In the genomic region with DNA sequence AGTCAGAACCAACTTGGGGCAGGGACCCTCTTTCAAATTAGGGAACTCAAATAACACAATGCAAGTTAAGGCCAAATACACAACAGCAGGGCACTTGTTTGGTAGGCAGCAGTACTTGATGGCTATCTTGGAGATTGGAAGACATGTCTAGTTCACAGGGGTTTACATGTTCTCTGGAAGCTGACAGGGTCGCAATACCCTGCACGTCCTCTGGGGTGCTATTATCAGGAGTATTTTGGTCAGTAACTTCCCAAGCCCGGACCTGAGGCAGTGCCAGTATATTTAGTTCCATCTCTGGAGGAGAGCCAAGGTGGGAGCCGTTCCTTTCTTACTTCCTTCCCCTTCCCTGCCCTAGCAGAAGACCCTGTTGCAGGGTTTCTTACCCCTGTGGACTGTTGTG, we compare ENCODE assay signal across 10 mouse cellular contexts.
A peak's percentile ranks its signal among the peaks of the same experiment; 100 is the strongest.
DNase-seq lines count a peak whose midpoint lies in the region; ATAC-seq and TF ChIP-seq lines count a peak whose summit lies in the region.
"Had no signal": no experiment of that assay in that cellular context is flagged by ENCODE, and none has a peak within 500 bp of the region (broad histone marks: within the 10 kb centered on the region; RNA-seq: fewer than 3 reads in every experiment).

No protein-coding gene starts in this region.

- no peaks in the 10 kb centered on the region for H3K9me3 ChIP-seq in kidney, embryonic 16.5 days (ENCODE audit: low read length)
- no peaks in the 10 kb centered on the region for H3K9me3 ChIP-seq in heart, embryonic 12.5 days (replicated peaks)
- H3K9me3 ChIP-seq: heart, embryonic 13.5 days; stomach, embryonic 15.5 days had no signal

- peak; percentile 35; the same call in 1 of the 2 replicates for TF ChIP-seq CTCF in kidney, adult 2 months (conservative IDR thresholded peaks at IDR 0.05; ENCODE audit: insufficient read depth, insufficient read length, low read depth, low read length)
- TF ChIP-seq CTCF in thymus, adult 2 months (IDR thresholded peaks at IDR 0.05; ENCODE audit: borderline replicate concordance, control insufficient read depth, extremely low read depth, insufficient read depth, low read length, poor library complexity), result peak; percentile 22; the same call in 1 of the 2 replicates

- no peak for DNase-seq in kidney, adult 2 months
- DNase-seq in thymus, adult 2 months, result peak; percentile 11
- DNase-seq in thymus, postnatal 36 days, result no peak
- DNase-seq in embryo, embryonic 11 days, result peak; percentile 35
- DNase-seq in splenic B cell, adult 2 months (ENCODE audit: low read depth, low spot score), result peak; percentile 19
- DNase-seq in urinary bladder, postnatal 10 days (ENCODE audit: low spot score), result no peak

- TF ChIP-seq POLR2A in kidney, adult 2 months (IDR thresholded peaks at IDR 0.05; ENCODE audit: low read depth, low read length), result no peak
- TF ChIP-seq POLR2A in thymus, adult 2 months (IDR thresholded peaks at IDR 0.05; ENCODE audit: control insufficient read depth, extremely low read depth, insufficient read depth, low read length, poor library complexity), result no peak

- peaks cover 2% of the 10 kb centered on the region; the same call in 1 of the 2 replicates for H3K4me1 ChIP-seq in kidney, adult 2 months (ENCODE audit: control insufficient read depth, insufficient read depth, low read length)
- H3K4me1 ChIP-seq in kidney, embryonic 16.5 days (ENCODE audit: insufficient read depth, low read length), result no peaks in the 10 kb centered on the region
- H3K4me1 ChIP-seq in thymus, adult 2 months (replicated peaks; ENCODE audit: control insufficient read depth, insufficient read depth, low read length), result no peaks in the 10 kb centered on the region
- H3K4me1 ChIP-seq in heart, embryonic 12.5 days (replicated peaks), result peaks cover 15% of the 10 kb centered on the region
- H3K4me1 ChIP-seq: stomach, embryonic 15.5 days had no signal

- no peaks in the 10 kb centered on the region; the same call in none of the 2 replicates for H3K36me3 ChIP-seq in kidney, adult 2 months (ENCODE audit: control insufficient read depth, insufficient read depth, low read length)
- H3K36me3 ChIP-seq in kidney, embryonic 16.5 days (ENCODE audit: insufficient read depth, low read length), result peaks cover 87% of the 10 kb centered on the region
- H3K36me3 ChIP-seq in thymus, adult 2 months (ENCODE audit: control insufficient read depth, insufficient read depth, low read length), result peaks cover 72% of the 10 kb centered on the region
- H3K36me3 ChIP-seq in splenic B cell, adult 2 months (ENCODE audit: control insufficient read depth, insufficient read depth, low read length, poor library complexity, severe bottlenecking), result peaks cover 12% of the 10 kb centered on the region
- peaks cover 97% of the 10 kb centered on the region for H3K36me3 ChIP-seq in heart, embryonic 12.5 days

- H3K9ac ChIP-seq in kidney, embryonic 16.5 days (replicated peaks; ENCODE audit: low read length), result no peak overlapping the region
- no peak overlapping the region for H3K9ac ChIP-seq in heart, embryonic 12.5 days
- H3K9ac ChIP-seq: heart, embryonic 13.5 days; stomach, embryonic 15.5 days had no signal

- no peak overlapping the region for H3K27ac ChIP-seq in kidney, adult 2 months (ENCODE audit: insufficient read depth, low read depth, low read length)
- H3K27ac ChIP-seq in kidney, embryonic 16.5 days (ENCODE audit: low read length), result no peak overlapping the region
- H3K27ac ChIP-seq in thymus, adult 2 months (ENCODE audit: control insufficient read depth, insufficient read depth, low read length), result no peak overlapping the region
- H3K27ac ChIP-seq in heart, embryonic 12.5 days (ENCODE audit: poor library complexity, severe bottlenecking), result no peak overlapping the region
- H3K27ac ChIP-seq: heart, embryonic 13.5 days; stomach, embryonic 15.5 days had no signal

- no peak overlapping the region for H3K4me2 ChIP-seq in kidney, embryonic 16.5 days (replicated peaks; ENCODE audit: low read depth, low read length)
- no peak overlapping the region for H3K4me2 ChIP-seq in heart, embryonic 12.5 days
- H3K4me2 ChIP-seq: heart, embryonic 13.5 days; stomach, embryonic 15.5 days had no signal

- ATAC-seq in kidney, embryonic 16.5 days (ENCODE audit: low FRiP score, low TSS enrichment), result no peak
- no peak for ATAC-seq in heart, embryonic 12.5 days (ENCODE audit: insufficient number of reproducible peaks, low FRiP score)

- WGBS in kidney, adult 2 months, result 44% methylated on average over 4 of the region's 4 CpGs
- 71% methylated on average over 4 of the region's 4 CpGs for WGBS in kidney, embryonic 16.5 days
- 75% methylated on average over 4 of the region's 4 CpGs for WGBS in thymus, adult 2 months
- 51% methylated on average over 4 of the region's 4 CpGs for WGBS in heart, embryonic 12.5 days

- no peaks in the 10 kb centered on the region for H3K27me3 ChIP-seq in kidney, adult 2 months (replicated peaks; ENCODE audit: control insufficient read depth, insufficient read depth, low read length)
- H3K27me3 ChIP-seq in kidney, embryonic 16.5 days (ENCODE audit: insufficient read depth, low read length), result no peaks in the 10 kb centered on the region
- no peaks in the 10 kb centered on the region for H3K27me3 ChIP-seq in thymus, adult 2 months (ENCODE audit: control insufficient read depth, insufficient read depth, low read length)
- no peaks in the 10 kb centered on the region for H3K27me3 ChIP-seq in splenic B cell, adult 2 months (ENCODE audit: control insufficient read depth, insufficient read depth, low read length, poor library complexity, severe bottlenecking)
- no peaks in the 10 kb centered on the region for H3K27me3 ChIP-seq in heart, embryonic 12.5 days (replicated peaks)
- H3K27me3 ChIP-seq: heart, embryonic 13.5 days; stomach, embryonic 15.5 days had no signal

- H3K4me3 ChIP-seq in kidney, adult 2 months (ENCODE audit: insufficient read depth, low read depth, low read length), result no peak overlapping the region
- no peak overlapping the region for H3K4me3 ChIP-seq in kidney, embryonic 16.5 days (ENCODE audit: low read length)
- H3K4me3 ChIP-seq in thymus, adult 2 months (ENCODE audit: control insufficient read depth, insufficient read depth, low read length), result no peak overlapping the region
- no peak overlapping the region for H3K4me3 ChIP-seq in heart, embryonic 12.5 days
- H3K4me3 ChIP-seq: heart, embryonic 13.5 days; stomach, embryonic 15.5 days had no signal

Comparison
In these comparisons a context has a peak if more than half of its experiments do, and no peak if none do; other contexts are left out.
1. DNase-seq: peak in thymus, adult 2 months (single experiment), embryo, embryonic 11 days (single experiment) and splenic B cell, adult 2 months (single experiment); none in kidney, adult 2 months (single experiment), thymus, postnatal 36 days (0 of 2) and urinary bladder, postnatal 10 days (single experiment).